Comparison of ENCODE assay signal across 13 mouse cellular contexts in the genomic region with DNA sequence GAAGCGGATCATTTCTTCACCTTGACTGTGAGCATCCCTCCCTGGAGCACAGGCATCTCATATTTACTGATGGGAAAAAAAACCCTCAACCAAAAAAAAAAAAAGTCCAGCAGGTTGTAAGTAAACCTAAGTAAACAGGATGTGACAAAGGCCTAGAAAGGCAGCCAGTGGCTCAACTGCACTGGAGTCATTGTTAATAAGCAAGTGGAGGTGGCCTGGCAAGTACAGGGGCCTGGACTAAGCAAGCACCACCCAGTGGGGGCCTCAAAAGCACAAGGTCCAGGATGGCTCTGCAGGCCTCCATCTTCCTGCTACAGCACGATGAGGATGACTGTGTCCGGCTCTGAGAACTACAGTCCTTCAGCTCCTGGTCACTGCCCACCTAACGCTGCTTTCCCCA.
A peak's percentile ranks its signal among the peaks of the same experiment; 100 is the strongest.
DNase-seq lines count a peak whose midpoint lies in the region; ATAC-seq lines count a peak whose summit lies in the region.
"Had no signal": no experiment of that assay in that cellular context is flagged by ENCODE, and none has a peak within 500 bp of the region (broad histone marks: within the 10 kb centered on the region; RNA-seq: fewer than 3 reads in every experiment).

No protein-coding gene starts in this region.

- peak overlapping the region; percentile 67 for H3K27ac ChIP-seq in heart, embryonic 10.5 days
- peak overlapping the region; percentile 79 for H3K27ac ChIP-seq in neural tube, embryonic 11.5 days (ENCODE audit: low read depth, low read length)
- peak overlapping the region; percentile 20 for H3K27ac ChIP-seq in intestine, embryonic 16.5 days (ENCODE audit: low read length)
- H3K27ac ChIP-seq: limb, embryonic 15.5 days had no signal

- peaks cover 3% of the 10 kb centered on the region; the same call in 1 of the 2 replicates for H3K36me3 ChIP-seq in heart, embryonic 10.5 days
- no peaks in the 10 kb centered on the region for H3K36me3 ChIP-seq in neural tube, embryonic 11.5 days (ENCODE audit: control insufficient read depth, insufficient read depth, low read length)
- H3K36me3 ChIP-seq in intestine, embryonic 16.5 days (ENCODE audit: control insufficient read depth, insufficient read depth, low read length) = no peaks in the 10 kb centered on the region
- H3K36me3 ChIP-seq: limb, embryonic 15.5 days had no signal

- 74% methylated on average over 4 of the region's 4 CpGs for WGBS in heart, embryonic 10.5 days
- WGBS in neural tube, embryonic 11.5 days = 56% methylated on average over 4 of the region's 4 CpGs
- 54% methylated on average over 4 of the region's 4 CpGs for WGBS in intestine, embryonic 16.5 days

- no peak for DNase-seq in heart, embryonic 10.5 days (ENCODE audit: low spot score)
- DNase-seq in heart, postnatal 4 days = no peak
- no peak for DNase-seq in neural tube, embryonic 11.5 days (ENCODE audit: low spot score)
- DNase-seq in neural tube, embryonic 10.5 days (ENCODE audit: extremely low spot score, low spot score) = no peak
- DNase-seq in T-cell, adult 2 months (ENCODE audit: low spot score) = no peak
- DNase-seq in cerebellum, adult 11-12 months = no peak
- DNase-seq in adrenal gland, adult 18-20 months (ENCODE audit: low spot score in 2 of 2) = no peak
- DNase-seq: adrenal gland, adult 2 months; heart, postnatal 10 days; thymus, adult 18-20 months had no signal

- 0 out of 2 replicates have a peak overlapping the region, but pooled peaks have one; percentile 22 for H3K9ac ChIP-seq in neural tube, embryonic 11.5 days (ENCODE audit: low read length)
- H3K9ac ChIP-seq in intestine, embryonic 16.5 days (ENCODE audit: low read depth, low read length) = 0 out of 2 replicates have a peak overlapping the region, but pooled peaks have one; percentile 6
- H3K9ac ChIP-seq: limb, embryonic 15.5 days had no signal

- H3K9me3 ChIP-seq in heart, embryonic 10.5 days = no peaks in the 10 kb centered on the region
- no peaks in the 10 kb centered on the region for H3K9me3 ChIP-seq in neural tube, embryonic 11.5 days (ENCODE audit: control insufficient read depth, low read length)
- H3K9me3 ChIP-seq in intestine, embryonic 16.5 days (ENCODE audit: control insufficient read depth, low read length) = no peaks in the 10 kb centered on the region
- H3K9me3 ChIP-seq: limb, embryonic 15.5 days had no signal

- no peak for ATAC-seq in neural tube, embryonic 11.5 days (ENCODE audit: insufficient read depth, low FRiP score, low TSS enrichment)
- ATAC-seq in intestine, embryonic 16.5 days = peak; percentile 65

- H3K4me3 ChIP-seq in heart, embryonic 10.5 days = no peak overlapping the region
- H3K4me3 ChIP-seq in neural tube, embryonic 11.5 days (ENCODE audit: low read depth, low read length) = no peak overlapping the region
- no peak overlapping the region for H3K4me3 ChIP-seq in intestine, embryonic 16.5 days (ENCODE audit: low read length)
- H3K4me3 ChIP-seq: limb, embryonic 15.5 days; myocyte had no signal

- H3K27me3 ChIP-seq in heart, embryonic 10.5 days (ENCODE audit: insufficient read depth, poor library complexity, severe bottlenecking) = no peaks in the 10 kb centered on the region
- no peaks in the 10 kb centered on the region for H3K27me3 ChIP-seq in neural tube, embryonic 11.5 days (ENCODE audit: control insufficient read depth, insufficient read depth, low read length)
- H3K27me3 ChIP-seq in intestine, embryonic 16.5 days (replicated peaks; ENCODE audit: control insufficient read depth, insufficient read depth, low read length) = no peaks in the 10 kb centered on the region
- H3K27me3 ChIP-seq: limb, embryonic 15.5 days had no signal

- H3K4me2 ChIP-seq in neural tube, embryonic 11.5 days (ENCODE audit: low read depth) = no peak overlapping the region
- no peak overlapping the region for H3K4me2 ChIP-seq in intestine, embryonic 16.5 days (ENCODE audit: low read depth, low read length)
- H3K4me2 ChIP-seq: limb, embryonic 15.5 days had no signal

- peaks cover 82% of the 10 kb centered on the region for H3K4me1 ChIP-seq in heart, embryonic 10.5 days
- peaks cover 46% of the 10 kb centered on the region for H3K4me1 ChIP-seq in neural tube, embryonic 11.5 days (ENCODE audit: control insufficient read depth, insufficient read depth, low read length)
- peaks cover 47% of the 10 kb centered on the region for H3K4me1 ChIP-seq in intestine, embryonic 16.5 days (ENCODE audit: control insufficient read depth, insufficient read depth, low read length)

Comparison
In these comparisons a context has a peak if more than half of its experiments do, and no peak if none do; other contexts are left out.
1. H3K27ac ChIP-seq: peak in every context shown above with its lines; median percentile 79 in neural tube, embryonic 11.5 days; 67 in heart, embryonic 10.5 days; 20 in intestine, embryonic 16.5 days.